ENCODE assay signal across 23 mouse cellular contexts in the genomic region with DNA sequence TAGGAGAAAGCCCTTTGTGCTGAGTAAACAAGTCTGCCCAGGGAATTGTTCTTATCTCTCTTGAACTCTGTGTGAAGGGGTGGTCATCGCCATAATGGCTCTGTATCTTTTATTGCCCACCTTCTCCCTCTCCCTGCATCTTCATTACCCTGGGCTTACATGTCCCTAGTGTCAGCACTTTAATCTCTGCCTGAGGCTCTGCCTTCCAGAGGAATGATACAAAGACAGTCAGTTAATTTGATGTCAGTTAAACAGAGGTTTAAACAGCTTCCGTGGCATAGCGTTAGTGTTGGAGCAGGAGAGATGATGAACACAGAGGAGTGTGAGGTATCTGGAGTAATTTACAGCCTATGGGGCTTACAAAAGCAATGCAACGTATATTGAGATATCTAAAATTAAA.
DNase-seq lines count a peak whose midpoint lies in the region; ATAC-seq and TF ChIP-seq lines count a peak whose summit lies in the region.
"Had no signal": no experiment of that assay in that cellular context is flagged by ENCODE, and none has a peak within 500 bp of the region (broad histone marks: within the 10 kb centered on the region; RNA-seq: fewer than 3 reads in every experiment).

No protein-coding gene starts in this region.

- no peak overlapping the region for H3K9ac ChIP-seq in hindbrain, embryonic 14.5 days
- H3K9ac ChIP-seq in hindbrain, embryonic 16.5 days (ENCODE audit: low read depth, low read length), result no peak overlapping the region
- no peak overlapping the region for H3K9ac ChIP-seq in midbrain, embryonic 11.5 days (ENCODE audit: low read length)
- no peak overlapping the region for H3K9ac ChIP-seq in midbrain, embryonic 16.5 days (ENCODE audit: low read depth, low read length)
- no peak overlapping the region for H3K9ac ChIP-seq in liver, postnatal 0 days (replicated peaks)
- H3K9ac ChIP-seq: embryonic facial prominence, embryonic 13.5 days; forebrain, postnatal 0 days; liver, embryonic 12.5 days had no signal

- no peak overlapping the region for H3K4me2 ChIP-seq in hindbrain, embryonic 14.5 days (replicated peaks)
- H3K4me2 ChIP-seq in hindbrain, embryonic 16.5 days (ENCODE audit: low read length), result no peak overlapping the region
- H3K4me2 ChIP-seq in midbrain, embryonic 11.5 days, result no peak overlapping the region
- H3K4me2 ChIP-seq in midbrain, embryonic 16.5 days (ENCODE audit: low read length), result no peak overlapping the region
- no peak overlapping the region for H3K4me2 ChIP-seq in liver, postnatal 0 days (ENCODE audit: low read depth, low read length)
- H3K4me2 ChIP-seq: embryonic facial prominence, embryonic 13.5 days; liver, embryonic 12.5 days had no signal

- H3K36me3 ChIP-seq in hindbrain, embryonic 14.5 days (replicated peaks; ENCODE audit: control insufficient read depth, insufficient read depth), result no peaks in the 10 kb centered on the region
- H3K36me3 ChIP-seq in hindbrain, embryonic 16.5 days (ENCODE audit: control insufficient read depth, insufficient read depth, low read length), result no peaks in the 10 kb centered on the region
- H3K36me3 ChIP-seq in midbrain, embryonic 11.5 days (ENCODE audit: control insufficient read depth, insufficient read depth, low read length), result no peaks in the 10 kb centered on the region
- no peaks in the 10 kb centered on the region for H3K36me3 ChIP-seq in midbrain, embryonic 16.5 days (ENCODE audit: control insufficient read depth, insufficient read depth, low read length)
- no peaks in the 10 kb centered on the region for H3K36me3 ChIP-seq in liver, postnatal 0 days (replicated peaks; ENCODE audit: insufficient read depth, low read length)
- H3K36me3 ChIP-seq: embryonic facial prominence, embryonic 13.5 days; liver, embryonic 12.5 days had no signal

- no peak for TF ChIP-seq POLR2A in brain, embryonic 14.5 days (IDR thresholded peaks at IDR 0.05; ENCODE audit: borderline replicate concordance, extremely low read depth, insufficient read depth, insufficient read length, poor library complexity, severe bottlenecking)

- 0 out of 2 replicates have a peak, but pooled peaks have one; percentile 21 for ATAC-seq in hindbrain, embryonic 14.5 days (ENCODE audit: low FRiP score)
- ATAC-seq in hindbrain, embryonic 16.5 days, result no peak
- peak; percentile 63; the same call in 1 of the 2 replicates for ATAC-seq in midbrain, embryonic 11.5 days (ENCODE audit: low FRiP score)
- peak; percentile 48; the same call in 1 of the 2 replicates for ATAC-seq in midbrain, embryonic 16.5 days
- ATAC-seq in liver, postnatal 0 days, result no peak
- ATAC-seq: CD4-positive, CD25-positive, alpha-beta regulatory T cell, adult 4 months; forebrain, postnatal 0 days; liver, embryonic 12.5 days; lung, postnatal 0 days had no signal

- H3K4me1 ChIP-seq in hindbrain, embryonic 14.5 days (replicated peaks; ENCODE audit: control insufficient read depth, insufficient read depth, low read length), result no peaks in the 10 kb centered on the region
- H3K4me1 ChIP-seq in hindbrain, embryonic 16.5 days (ENCODE audit: control insufficient read depth, insufficient read depth, low read depth, low read length), result no peaks in the 10 kb centered on the region
- H3K4me1 ChIP-seq in midbrain, embryonic 11.5 days (ENCODE audit: control insufficient read depth, insufficient read depth, low read length), result no peaks in the 10 kb centered on the region
- no peaks in the 10 kb centered on the region; the same call in 1 of the 2 replicates for H3K4me1 ChIP-seq in midbrain, embryonic 16.5 days (ENCODE audit: control insufficient read depth, insufficient read depth, low read length)
- no peaks in the 10 kb centered on the region for H3K4me1 ChIP-seq in liver, postnatal 0 days (ENCODE audit: insufficient read depth)
- H3K4me1 ChIP-seq: embryonic facial prominence, embryonic 13.5 days; liver, embryonic 12.5 days had no signal

- no peaks in the 10 kb centered on the region for H3K9me3 ChIP-seq in hindbrain, embryonic 14.5 days (ENCODE audit: control insufficient read depth, low read length)
- H3K9me3 ChIP-seq in hindbrain, embryonic 16.5 days (ENCODE audit: control insufficient read depth, low read length), result no peaks in the 10 kb centered on the region
- H3K9me3 ChIP-seq in midbrain, embryonic 11.5 days (ENCODE audit: control insufficient read depth, low read length), result no peaks in the 10 kb centered on the region
- H3K9me3 ChIP-seq in midbrain, embryonic 16.5 days (replicated peaks; ENCODE audit: control insufficient read depth, low read length, poor library complexity, severe bottlenecking), result no peaks in the 10 kb centered on the region
- H3K9me3 ChIP-seq in liver, postnatal 0 days (ENCODE audit: low read length), result no peaks in the 10 kb centered on the region
- H3K9me3 ChIP-seq: embryonic facial prominence, embryonic 13.5 days; liver, embryonic 12.5 days had no signal

- no peak for TF ChIP-seq CTCF in brain, embryonic 14.5 days (IDR thresholded peaks at IDR 0.05; ENCODE audit: borderline replicate concordance, extremely low read depth, insufficient read depth, insufficient read length)
- TF ChIP-seq CTCF in liver, postnatal 0 days (IDR thresholded peaks at IDR 0.05; ENCODE audit: low read depth), result no peak

- H3K27me3 ChIP-seq in hindbrain, embryonic 14.5 days (ENCODE audit: control insufficient read depth, insufficient read depth, low read length), result no peaks in the 10 kb centered on the region
- no peaks in the 10 kb centered on the region for H3K27me3 ChIP-seq in hindbrain, embryonic 16.5 days (replicated peaks; ENCODE audit: control insufficient read depth, insufficient read depth, low read length)
- no peaks in the 10 kb centered on the region for H3K27me3 ChIP-seq in midbrain, embryonic 11.5 days (ENCODE audit: control insufficient read depth, insufficient read depth, low read length)
- H3K27me3 ChIP-seq in midbrain, embryonic 16.5 days (ENCODE audit: control insufficient read depth, insufficient read depth, low read depth, low read length), result no peaks in the 10 kb centered on the region
- no peaks in the 10 kb centered on the region for H3K27me3 ChIP-seq in liver, postnatal 0 days (ENCODE audit: insufficient read depth, low read length)
- H3K27me3 ChIP-seq: embryonic facial prominence, embryonic 13.5 days; liver, embryonic 12.5 days had no signal

- H3K4me3 ChIP-seq in hindbrain, embryonic 14.5 days (replicated peaks; ENCODE audit: low read length), result no peak overlapping the region
- H3K4me3 ChIP-seq in hindbrain, embryonic 16.5 days (ENCODE audit: low read length), result no peak overlapping the region
- no peak overlapping the region for H3K4me3 ChIP-seq in midbrain, embryonic 11.5 days (ENCODE audit: low read depth, low read length)
- no peak overlapping the region for H3K4me3 ChIP-seq in midbrain, embryonic 16.5 days (ENCODE audit: low read depth, low read length)
- H3K4me3 ChIP-seq in liver, postnatal 0 days (ENCODE audit: low read depth, low read length), result no peak overlapping the region
- H3K4me3 ChIP-seq: embryonic facial prominence, embryonic 13.5 days; layer of hippocampus, adult 2 months; liver, embryonic 12.5 days had no signal

- peak overlapping the region; percentile 4 for H3K27ac ChIP-seq in hindbrain, embryonic 14.5 days
- H3K27ac ChIP-seq in hindbrain, embryonic 16.5 days (ENCODE audit: low read depth, low read length), result no peak overlapping the region
- H3K27ac ChIP-seq in midbrain, embryonic 11.5 days (ENCODE audit: low read depth, low read length), result no peak overlapping the region
- no peak overlapping the region for H3K27ac ChIP-seq in midbrain, embryonic 16.5 days (ENCODE audit: low read length)
- H3K27ac ChIP-seq in liver, postnatal 0 days (ENCODE audit: low read depth), result no peak overlapping the region
- H3K27ac ChIP-seq: embryonic facial prominence, embryonic 13.5 days; layer of hippocampus, adult 2 months; liver, embryonic 12.5 days; macrophage had no signal

- DNase-seq in hindbrain, embryonic 14.5 days (ENCODE audit: low spot score), result no peak
- DNase-seq in brain, embryonic 14.5 days (ENCODE audit: low read depth), result peak; percentile 52
- DNase-seq in midbrain, embryonic 11.5 days (ENCODE audit: low spot score, missing footprints), result peak; percentile 66
- no peak for DNase-seq in liver, postnatal 0 days
- no peak for DNase-seq in spleen, postnatal 36 days (ENCODE audit: low spot score in 2 of 2)
- no peak for DNase-seq in right cerebral cortex, postnatal 36 days (ENCODE audit: low spot score in 2 of 2)
- DNase-seq: adrenal gland, postnatal 14 days; cerebellum, adult 11-12 months; cerebellum, postnatal 10 days; forebrain, postnatal 0 days; gastrocnemius, postnatal 10 days; kidney, adult 18-20 months; kidney, postnatal 36 days; left cerebral cortex, postnatal 4 days; lung, adult 18-20 months had no signal

- 54% methylated on average over 4 of the region's 4 CpGs for whole genome bisulfite sequencing in hindbrain, embryonic 14.5 days
- WGBS in hindbrain, embryonic 16.5 days, result 59% methylated on average over 4 of the region's 4 CpGs
- WGBS in midbrain, embryonic 11.5 days, result 67% methylated on average over 4 of the region's 4 CpGs
- WGBS in midbrain, embryonic 16.5 days, result 33% methylated on average over 4 of the region's 4 CpGs
- WGBS in liver, postnatal 0 days (ENCODE audit: insufficient replicate concordance), result 39% methylated on average over 4 of the region's 4 CpGs

- no peak for TF ChIP-seq EP300 in liver, postnatal 0 days (IDR thresholded peaks at IDR 0.05; ENCODE audit: low read depth)

Comparison
In these comparisons a context has a peak if more than half of its experiments do, and no peak if none do; other contexts are left out.
1. ATAC-seq: peak in hindbrain, embryonic 14.5 days (single experiment), midbrain, embryonic 11.5 days (single experiment) and midbrain, embryonic 16.5 days (single experiment); none in hindbrain, embryonic 16.5 days (single experiment) and liver, postnatal 0 days (single experiment).
2. DNase-seq: peak in brain, embryonic 14.5 days (single experiment) and midbrain, embryonic 11.5 days (single experiment); none in hindbrain, embryonic 14.5 days (single experiment), liver, postnatal 0 days (single experiment), spleen, postnatal 36 days (0 of 2) and right cerebral cortex, postnatal 36 days (0 of 2).